Mouse (Mus musculus) heart, embryonic 11.5 days (tissue): ENCODE measurements around the gene Creb5. TPM values are rescaled to one million over a fixed set of nuclear protein-coding genes. Genes with fewer than 3 reads are reported as not detected.
"Not testable (repeated sequence)": the region's sequence is repeated elsewhere in the genome, so short reads cannot be mapped to it uniquely, and the experiment has no call there.

Source experiments
- ATAC-seq: fragments of 200-750 bp; cut with Nextera tagmentation; replicated peaks from 2 replicates; pipeline ENCODE4 v1.8.0; 2017; ENCODE audit warnings: moderate library complexity; ENCODE audit not compliant: insufficient number of reproducible peaks, low FRiP score, low TSS enrichment
- H3K27ac ChIP-seq: fragments of 300-500 bp; sonication (generic); 2 replicates; pipeline ENCODE4 v1.5.1; 2014; ENCODE audit warnings: mild to moderate bottlenecking, low read depth, low read length
- H3K27me3 ChIP-seq: fragments of 300-500 bp; sonication (generic); 2 replicates; pipeline ENCODE4 v1.6.1; 2014; ENCODE audit warnings: mild to moderate bottlenecking, low read length, mixed read lengths; ENCODE audit not compliant: control insufficient read depth, insufficient read depth
- H3K36me3 ChIP-seq: fragments of 300-500 bp; sonication (generic); 2 replicates; pipeline ENCODE4 v1.6.1; 2014; ENCODE audit warnings: mild to moderate bottlenecking, low read length, moderate library complexity, mixed read lengths; ENCODE audit not compliant: control insufficient read depth, insufficient read depth
- H3K4me1 ChIP-seq: fragments of 300-500 bp; sonication (generic); 2 replicates; pipeline ENCODE4 v1.6.1; 2014; ENCODE audit warnings: low read length; ENCODE audit not compliant: control insufficient read depth, insufficient read depth
- H3K4me2 ChIP-seq: fragments of 300-500 bp; sonication (generic); 2 replicates; pipeline ENCODE4 v1.6.1; 2014; ENCODE audit warnings: mild to moderate bottlenecking, moderate library complexity
- H3K4me3 ChIP-seq: fragments of 300-500 bp; sonication (generic); 2 replicates; pipeline ENCODE4 v1.5.1; 2014; ENCODE audit warnings: low read depth, low read length
- H3K9ac ChIP-seq: fragments of 300-500 bp; sonication (generic); 2 replicates; pipeline ENCODE4 v1.6.1; 2014; ENCODE audit warnings: mild to moderate bottlenecking, low read depth, low read length, moderate library complexity
- H3K9me3 ChIP-seq: fragments of 300-500 bp; sonication (generic); replicated peaks from 2 replicates; pipeline ENCODE4 v1.6.1; 2016; ENCODE audit warnings: low read length; ENCODE audit not compliant: control insufficient read depth
- WGBS: fragments of 180-500 bp; shearing (Covaris S2); extraction: QIAGEN DNeasy Blood & Tissue Kit; methylation state at CpG from one replicate; pipeline ENCODE4 v1.1.7; 2014; ENCODE audit not compliant: insufficient replicate concordance; 5-methylcytosine and 5-hydroxymethylcytosine counted together
- polyA plus RNA-seq: library from polyadenylated mRNA; unstranded; fragments of >200 nt; fragmentation: Nextera tagmentation; extraction: Ambion mirVana; gene quantifications from 2 replicates; pipeline ENCODE4 v1.2.1, GENCODE M21; 2014

Gene Creb5
- polyA plus RNA-seq, 1 experiment from 2014 or later, result 30.3 TPM

- H3K27me3 ChIP-seq, result no peaks in the 10 kb centered on the region
- 75% methylated on average over 4 of the region's 4 CpGs for WGBS
- no peak for ATAC-seq
- no peaks in the 10 kb centered on the region for H3K36me3 ChIP-seq
- no peak overlapping the region for H3K4me3 ChIP-seq
- no peak overlapping the region for H3K4me2 ChIP-seq
- no peaks in the 10 kb centered on the region for H3K9me3 ChIP-seq
- peaks cover 6% of the 10 kb centered on the region; the same call in 1 of the 2 replicates for H3K4me1 ChIP-seq
- no peak overlapping the region for H3K27ac ChIP-seq
- H3K9ac ChIP-seq, result no peak overlapping the region
These were observed 108.1 kb downstream of the Creb5 start for GRCm38 (mm10) chr6:53395208-53395607.

GRCm38 (mm10) chr6:53396421-53396820, 109.4 kb downstream of the Creb5 start:
- H3K9me3 ChIP-seq, result no peaks in the 10 kb centered on the region
- H3K4me3 ChIP-seq, result no peak overlapping the region
- H3K36me3 ChIP-seq, result no peaks in the 10 kb centered on the region
- H3K27ac ChIP-seq, result no peak overlapping the region
- H3K4me2 ChIP-seq, result no peak overlapping the region
- no peak overlapping the region for H3K9ac ChIP-seq
- WGBS, result 85% methylated on average over 3 of the region's 3 CpGs
- H3K27me3 ChIP-seq, result no peaks in the 10 kb centered on the region
- peaks cover 6% of the 10 kb centered on the region; the same call in 1 of the 2 replicates for H3K4me1 ChIP-seq
- ATAC-seq, result no peak

GRCm38 (mm10) chr6:53397797-53398196, 110.7 kb downstream of the Creb5 start:
- WGBS, result 79% methylated on average over 4 of the region's 4 CpGs
- no peak overlapping the region for H3K9ac ChIP-seq
- peaks cover 6% of the 10 kb centered on the region; the same call in 1 of the 2 replicates for H3K4me1 ChIP-seq
- H3K4me3 ChIP-seq, result no peak overlapping the region
- H3K27ac ChIP-seq, result no peak overlapping the region
- no peak for ATAC-seq
- H3K36me3 ChIP-seq, result no peaks in the 10 kb centered on the region
- no peak overlapping the region for H3K4me2 ChIP-seq
- no peaks in the 10 kb centered on the region for H3K9me3 ChIP-seq
- H3K27me3 ChIP-seq, result no peaks in the 10 kb centered on the region

GRCm38 (mm10) chr6:53398297-53399140, 111.4 kb downstream of the Creb5 start:
- Histone ChIP-seq H3K9me3 (no peaks in the 10 kb centered on the region), H3K9ac (no peak overlapping the region), H3K4me3 (no peak overlapping the region), H3K4me2 (no peak overlapping the region), H3K27ac (no peak overlapping the region), H3K27me3 (no peaks in the 10 kb centered on the region), H3K4me1 (peaks cover 6% of the 10 kb centered on the region; the same call in 1 of the 2 replicates), H3K36me3 (no peaks in the 10 kb centered on the region)
- WGBS, result 43% methylated on average over 18 of the region's 18 CpGs
- ATAC-seq, result no peak

- H3K9me3 ChIP-seq, result no peaks in the 10 kb centered on the region
- no peak for ATAC-seq
- no peaks in the 10 kb centered on the region for H3K4me1 ChIP-seq
- 81% methylated on average over 6 of the region's 6 CpGs for WGBS
- no peak overlapping the region for H3K4me2 ChIP-seq
- no peaks in the 10 kb centered on the region for H3K36me3 ChIP-seq
- H3K27me3 ChIP-seq, result no peaks in the 10 kb centered on the region
- H3K4me3 ChIP-seq, result no peak overlapping the region
- H3K9ac ChIP-seq, result no peak overlapping the region
- H3K27ac ChIP-seq, result no peak overlapping the region
These were observed 114.3 kb downstream of the Creb5 start for GRCm38 (mm10) chr6:53401364-53401763.

- H3K4me2 ChIP-seq, H3K4me1 ChIP-seq, ATAC-seq, H3K27ac ChIP-seq, H3K9me3 ChIP-seq, H3K36me3 ChIP-seq, H3K4me3 ChIP-seq, H3K27me3 ChIP-seq, H3K9ac ChIP-seq: not testable (repeated sequence)
- WGBS, result 87% methylated on average over 6 of the region's 7 CpGs
These were observed 115.5 kb downstream of the Creb5 start for GRCm38 (mm10) chr6:53402551-53402950.

GRCm38 (mm10) chr6:53409183-53409582, 122.1 kb downstream of the Creb5 start:
- Histone ChIP-seq H3K27me3 (no peaks in the 10 kb centered on the region), H3K9me3 (no peaks in the 10 kb centered on the region), H3K9ac (no peak overlapping the region), H3K4me1 (no peaks in the 10 kb centered on the region), H3K36me3 (no peaks in the 10 kb centered on the region), H3K4me3 (no peak overlapping the region), H3K4me2 (no peak overlapping the region), H3K27ac (no peak overlapping the region)
- ATAC-seq, result no peak
- WGBS, result 83% methylated on average over 6 of the region's 6 CpGs

- Histone ChIP-seq H3K4me3 (no peak overlapping the region), H3K9ac (no peak overlapping the region), H3K9me3 (no peaks in the 10 kb centered on the region), H3K36me3 (no peaks in the 10 kb centered on the region), H3K27me3 (no peaks in the 10 kb centered on the region), H3K4me2 (no peak overlapping the region), H3K27ac (no peak overlapping the region), H3K4me1 (peaks cover under 1% of the 10 kb centered on the region; the same call in 1 of the 2 replicates)
- WGBS, result 47% methylated on average over 3 of the region's 3 CpGs
- no peak for ATAC-seq
These were observed 134.3 kb downstream of the Creb5 start for GRCm38 (mm10) chr6:53421345-53421744.

GRCm38 (mm10) chr6:53429368-53429767, 142.3 kb downstream of the Creb5 start:
- no peaks in the 10 kb centered on the region for H3K9me3 ChIP-seq
- H3K27ac ChIP-seq, result no peak overlapping the region
- H3K4me3 ChIP-seq, result no peak overlapping the region
- ATAC-seq, result no peak
- no peaks in the 10 kb centered on the region for H3K27me3 ChIP-seq
- H3K36me3 ChIP-seq, result no peaks in the 10 kb centered on the region
- H3K9ac ChIP-seq, result no peak overlapping the region
- H3K4me2 ChIP-seq, result no peak overlapping the region
- 62% methylated on average over 7 of the region's 7 CpGs for WGBS
- no peaks in the 10 kb centered on the region for H3K4me1 ChIP-seq
